Mouse (Mus musculus) forebrain, embryonic 13.5 days (tissue): ENCODE measurements around the gene Btnl6. TPM values are rescaled to one million over a fixed set of nuclear protein-coding genes. Genes with fewer than 3 reads are reported as not detected.
"Not testable (repeated sequence)": the region's sequence is repeated elsewhere in the genome, so short reads cannot be mapped to it uniquely, and the experiment has no call there.

ENCODE experiments used
- ATAC-seq: fragments of 200-750 bp; cut with Nextera tagmentation; 2 replicates; pipeline ENCODE4 v1.8.0; 2017
- H3K27ac ChIP-seq: fragments of 300-500 bp; sonication (generic); 2 replicates; pipeline ENCODE4 v1.5.1; 2015; ENCODE audit warnings: inconsistent platforms, mild to moderate bottlenecking, moderate library complexity
- H3K27me3 ChIP-seq: fragments of 300-500 bp; sonication (generic); 2 replicates; pipeline ENCODE4 v1.6.1; 2015; ENCODE audit warnings: mild to moderate bottlenecking, inconsistent platforms
- H3K36me3 ChIP-seq: fragments of 300-500 bp; sonication (generic); 2 replicates; pipeline ENCODE4 v1.6.1; 2015; ENCODE audit warnings: mild to moderate bottlenecking, inconsistent platforms; ENCODE audit not compliant: poor library complexity, severe bottlenecking
- H3K4me1 ChIP-seq: fragments of 300-500 bp; sonication (generic); 2 replicates; pipeline ENCODE4 v1.6.1; 2015; ENCODE audit warnings: inconsistent platforms
- H3K4me2 ChIP-seq: fragments of 300-500 bp; sonication (generic); 2 replicates; pipeline ENCODE4 v1.6.1; 2015; ENCODE audit warnings: inconsistent platforms, mild to moderate bottlenecking, moderate library complexity
- H3K4me3 ChIP-seq: fragments of 300-500 bp; sonication (generic); 2 replicates; pipeline ENCODE4 v1.5.1; 2015; ENCODE audit warnings: mild to moderate bottlenecking, inconsistent platforms
- H3K9ac ChIP-seq: fragments of 300-500 bp; sonication (generic); 2 replicates; pipeline ENCODE4 v1.6.1; 2015; ENCODE audit warnings: mild to moderate bottlenecking, inconsistent platforms
- H3K9me3 ChIP-seq: fragments of 300-500 bp; sonication (generic); replicated peaks from 2 replicates; pipeline ENCODE4 v1.6.1; 2016; ENCODE audit warnings: inconsistent platforms
- WGBS: fragments of 180-500 bp; shearing (Covaris S2); methylation state at CpG from one replicate; pipeline ENCODE4 v1.1.7; 2015; 5-methylcytosine and 5-hydroxymethylcytosine counted together
- polyA plus RNA-seq: library from polyadenylated mRNA; unstranded; fragments of >200 nt; fragmentation: Nextera tagmentation; extraction: Ambion mirVana; gene quantifications from 2 replicates; pipeline ENCODE4 v1.2.1, GENCODE M21; 2015

Btnl6 gene
- polyA plus RNA-seq, 1 experiment from 2014 or later: not detected

DNA sequence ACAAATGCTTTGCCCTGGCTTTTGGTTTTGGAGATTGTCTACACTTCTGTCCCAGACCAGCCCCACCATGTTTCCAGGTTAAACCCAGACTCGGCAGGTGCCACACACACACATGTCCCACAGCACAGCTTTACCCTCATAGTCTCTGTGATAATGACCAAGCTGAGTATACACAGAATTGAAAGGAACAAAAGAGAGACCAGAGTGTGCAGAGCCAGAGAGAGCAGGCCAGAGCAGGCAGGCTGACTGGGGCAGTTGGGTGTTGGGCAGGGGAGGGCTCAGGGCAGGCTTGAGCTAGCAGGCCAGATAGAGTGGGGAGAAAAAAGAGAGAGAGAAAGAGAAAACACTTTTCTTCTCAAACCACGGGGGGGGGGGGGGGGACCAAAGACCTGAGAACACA, 20.6 kb downstream of the Btnl6 start:
- no peaks in the 10 kb centered on the region for H3K4me1 ChIP-seq
- no peak for ATAC-seq
- no peaks in the 10 kb centered on the region for H3K9me3 ChIP-seq
- no peaks in the 10 kb centered on the region for H3K36me3 ChIP-seq
- H3K9ac ChIP-seq: no peak overlapping the region
- H3K4me3 ChIP-seq: no peak overlapping the region
- no peak overlapping the region for H3K4me2 ChIP-seq
- no peak overlapping the region for H3K27ac ChIP-seq
- no peaks in the 10 kb centered on the region; the same call in 1 of the 2 replicates for H3K27me3 ChIP-seq
- 82% methylated on average over 1 of the region's 2 CpGs for WGBS

DNA sequence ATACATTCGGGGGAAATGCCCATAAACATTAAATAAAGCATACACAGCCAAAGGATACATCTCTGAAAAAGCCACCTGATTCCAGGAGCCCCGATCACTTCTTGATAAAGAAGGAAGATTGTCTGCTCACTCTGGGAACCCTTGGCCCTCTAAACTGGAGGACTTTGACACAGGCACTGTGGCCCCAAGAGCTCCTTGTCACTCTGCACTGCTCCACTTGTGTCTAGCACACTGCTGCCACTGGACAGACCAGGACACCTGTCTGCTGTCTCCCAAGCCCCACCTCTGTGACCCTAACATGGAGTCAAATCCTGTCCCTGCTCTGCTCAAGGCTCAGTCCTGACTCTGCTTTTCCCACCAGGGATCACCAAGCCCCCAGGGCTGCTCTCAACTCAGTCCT, 22.0 kb downstream of the Btnl6 start:
- ATAC-seq, H3K27ac ChIP-seq, H3K36me3 ChIP-seq, H3K4me3 ChIP-seq, H3K4me1 ChIP-seq, H3K4me2 ChIP-seq, H3K9me3 ChIP-seq, H3K27me3 ChIP-seq, H3K9ac ChIP-seq: not testable (repeated sequence)
- WGBS: 85% methylated on average over 2 of the region's 2 CpGs

DNA sequence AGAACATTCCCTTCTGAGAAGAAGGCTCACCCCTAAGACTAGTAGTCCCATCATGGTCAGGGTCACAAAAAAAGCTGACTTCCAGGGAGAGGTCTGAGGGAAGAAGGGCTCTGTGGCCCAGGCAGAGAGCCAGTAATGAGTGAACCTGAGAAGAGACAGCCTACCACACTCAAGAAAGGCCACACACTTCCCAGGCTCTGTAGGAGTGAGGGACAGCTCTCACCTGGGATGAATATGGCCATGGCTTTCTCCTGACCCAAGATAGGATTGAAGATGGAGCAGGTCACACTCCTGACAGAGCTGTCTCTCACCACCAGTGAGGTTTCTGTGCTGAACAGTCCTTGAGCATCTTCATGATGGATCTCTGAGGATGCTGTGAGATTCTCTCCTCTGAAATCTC, 24.4 kb downstream of the Btnl6 start:
- H3K27me3 ChIP-seq: no peaks in the 10 kb centered on the region; the same call in 1 of the 2 replicates
- H3K4me3 ChIP-seq: no peak overlapping the region
- ATAC-seq: no peak

DNA sequence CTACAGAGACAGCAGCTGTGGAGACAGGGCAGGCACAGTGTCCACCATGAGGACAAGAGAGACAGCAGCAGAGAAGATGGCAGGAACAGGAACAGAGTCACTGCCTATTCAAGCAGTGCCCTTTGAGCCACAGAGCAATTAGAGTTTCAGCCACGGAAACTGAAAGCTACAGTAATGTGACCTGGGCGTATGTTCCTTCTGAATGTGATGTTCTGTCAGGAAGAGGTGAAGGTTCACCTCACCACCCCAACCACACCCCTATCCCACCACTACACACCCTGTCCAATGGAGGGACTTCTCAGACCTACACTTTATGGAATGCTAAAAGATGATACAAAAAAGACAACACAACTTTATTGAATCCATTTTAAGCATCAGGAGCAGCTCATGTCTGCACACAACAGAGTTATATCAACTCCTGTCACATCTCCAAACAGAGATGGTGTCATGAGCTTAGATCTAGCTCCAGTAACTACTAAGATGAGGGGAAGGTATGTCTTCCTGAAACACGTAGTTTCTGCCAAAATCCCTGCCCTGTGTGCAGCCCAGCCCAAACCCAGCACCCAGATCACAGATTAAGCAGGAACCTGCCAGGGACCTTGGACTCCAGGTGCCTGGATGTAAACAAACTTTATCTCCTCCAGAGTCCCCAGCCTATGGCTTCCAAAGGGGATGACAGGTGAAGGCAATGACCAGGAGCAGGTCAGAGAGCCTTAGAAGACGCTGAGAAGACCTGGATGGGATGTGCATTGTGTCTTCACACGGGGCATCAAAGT, 39.7 kb downstream of the Btnl6 start, which contains the start of gene Btnl4:
TSS of gene Btnl4 (minus strand) at position 81 of the 776 bp plus-strand sequence.
- H3K36me3 ChIP-seq, H3K27me3 ChIP-seq, H3K4me2 ChIP-seq, H3K27ac ChIP-seq, H3K9me3 ChIP-seq, ATAC-seq, H3K4me3 ChIP-seq, H3K9ac ChIP-seq, H3K4me1 ChIP-seq: not testable (repeated sequence)
- 79% methylated on average over 5 of the region's 5 CpGs for WGBS

More for the DNA sequence above, 24.4 kb downstream of the Btnl6 start:
- H3K4me1 ChIP-seq: no peaks in the 10 kb centered on the region
- no peaks in the 10 kb centered on the region for H3K36me3 ChIP-seq
- H3K9ac ChIP-seq: no peak overlapping the region
- H3K9me3 ChIP-seq: no peaks in the 10 kb centered on the region
- no peak overlapping the region for H3K4me2 ChIP-seq
- no peak overlapping the region for H3K27ac ChIP-seq

DNA sequence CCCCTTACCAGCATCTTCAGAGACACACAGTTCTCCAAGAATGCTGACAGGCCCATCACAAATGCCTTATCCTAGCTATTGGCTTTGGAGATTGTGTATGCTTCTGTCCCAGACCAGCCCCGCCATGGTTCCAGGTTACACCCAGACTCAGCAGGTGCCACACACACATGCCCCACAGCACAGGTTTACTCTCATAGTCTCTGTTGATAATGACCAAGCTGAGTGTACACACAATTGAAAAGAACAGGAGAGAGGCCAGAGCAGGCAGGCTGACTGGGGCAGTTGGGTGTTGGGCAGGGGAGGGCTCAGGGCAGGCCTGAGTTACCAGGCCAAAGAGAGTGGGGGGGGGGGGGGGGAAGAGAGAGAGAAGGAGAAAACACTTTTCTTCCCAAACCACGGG, 40.7 kb downstream of the Btnl6 start:
- no peak for ATAC-seq
- H3K4me2 ChIP-seq: no peak overlapping the region
- H3K9ac ChIP-seq: no peak overlapping the region
- no peak overlapping the region for H3K4me3 ChIP-seq
- H3K9me3 ChIP-seq: no peaks in the 10 kb centered on the region
- H3K27me3 ChIP-seq: no peaks in the 10 kb centered on the region
- WGBS: 84% methylated on average over 1 of the region's 2 CpGs
- H3K36me3 ChIP-seq: no peaks in the 10 kb centered on the region
- no peak overlapping the region for H3K27ac ChIP-seq
- no peaks in the 10 kb centered on the region for H3K4me1 ChIP-seq

DNA sequence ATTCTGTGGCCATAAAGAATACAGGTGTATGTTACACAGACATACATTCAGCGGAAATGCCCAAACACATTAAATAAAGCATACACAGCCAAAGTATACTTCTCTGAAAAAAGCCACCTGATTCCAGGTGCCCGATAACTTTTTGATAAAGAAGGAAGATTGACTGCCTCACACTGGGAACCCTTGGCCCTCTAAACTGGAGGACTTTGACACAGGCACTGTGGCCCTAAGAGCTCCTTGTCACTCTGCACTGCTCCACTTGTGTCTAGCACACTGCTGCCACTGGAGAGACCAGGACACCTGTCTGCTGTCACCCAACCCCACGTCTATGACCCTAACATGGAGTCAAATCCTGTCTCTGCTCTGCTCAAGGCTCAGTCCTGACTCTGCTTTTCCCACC, 42.1 kb downstream of the Btnl6 start:
- no peaks in the 10 kb centered on the region for H3K27me3 ChIP-seq
- no peaks in the 10 kb centered on the region for H3K4me1 ChIP-seq
- H3K4me2 ChIP-seq: no peak overlapping the region
- no peaks in the 10 kb centered on the region for H3K36me3 ChIP-seq
- H3K4me3 ChIP-seq: no peak overlapping the region
- WGBS: 82% methylated on average over 3 of the region's 3 CpGs
- no peak for ATAC-seq
- no peak overlapping the region for H3K27ac ChIP-seq
- no peak overlapping the region for H3K9ac ChIP-seq
- H3K9me3 ChIP-seq: no peaks in the 10 kb centered on the region

DNA sequence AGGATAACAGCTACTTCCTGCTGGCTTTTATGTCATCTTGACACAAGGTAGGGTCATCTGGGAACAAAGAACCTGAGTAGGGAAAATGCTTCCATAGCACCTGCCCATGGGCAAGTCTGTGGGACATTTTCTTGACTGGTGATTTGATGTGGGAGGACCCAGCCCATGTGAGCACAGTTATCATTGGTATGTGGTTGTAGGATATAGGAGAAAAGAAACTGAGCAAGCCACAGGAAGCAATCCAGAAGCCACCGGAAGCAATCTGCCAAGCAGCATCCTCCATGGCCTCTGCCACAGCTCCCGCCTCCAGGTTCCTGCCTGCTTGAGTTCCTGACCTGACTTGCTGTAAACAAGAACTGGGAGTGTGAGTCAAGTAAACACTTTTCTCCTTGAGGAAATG, 46.7 kb downstream of the Btnl6 start:
- Histone ChIP-seq H3K27me3 (no peaks in the 10 kb centered on the region), H3K4me1 (no peaks in the 10 kb centered on the region), H3K36me3 (no peaks in the 10 kb centered on the region), H3K4me3 (no peak overlapping the region), H3K9ac (no peak overlapping the region), H3K4me2 (no peak overlapping the region), H3K9me3 (no peaks in the 10 kb centered on the region), H3K27ac (no peak overlapping the region)
- ATAC-seq: no peak
- WGBS: 91% methylated on average over 2 of the region's 2 CpGs

DNA sequence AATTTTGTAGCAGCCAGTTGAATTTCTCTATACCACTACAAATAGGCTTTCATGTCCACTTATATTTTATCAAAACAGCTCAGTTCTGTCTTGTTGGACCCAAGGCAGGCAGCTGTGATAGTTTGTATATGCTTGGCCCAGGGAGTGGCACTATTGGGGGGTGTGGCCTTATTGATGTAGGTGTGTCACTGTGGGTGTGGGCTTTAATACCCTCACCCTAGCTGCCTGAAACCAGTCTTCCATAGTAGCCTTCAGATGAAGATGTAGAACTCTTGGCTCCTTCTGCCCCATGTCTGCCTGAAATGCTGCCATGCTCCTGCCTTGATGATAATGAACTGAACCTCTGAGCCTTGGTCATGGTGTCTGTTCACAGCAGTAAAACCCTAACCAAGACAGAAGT, 51.2 kb downstream of the Btnl6 start:
- ATAC-seq, H3K9me3 ChIP-seq, H3K36me3 ChIP-seq: not testable (repeated sequence)

DNA sequence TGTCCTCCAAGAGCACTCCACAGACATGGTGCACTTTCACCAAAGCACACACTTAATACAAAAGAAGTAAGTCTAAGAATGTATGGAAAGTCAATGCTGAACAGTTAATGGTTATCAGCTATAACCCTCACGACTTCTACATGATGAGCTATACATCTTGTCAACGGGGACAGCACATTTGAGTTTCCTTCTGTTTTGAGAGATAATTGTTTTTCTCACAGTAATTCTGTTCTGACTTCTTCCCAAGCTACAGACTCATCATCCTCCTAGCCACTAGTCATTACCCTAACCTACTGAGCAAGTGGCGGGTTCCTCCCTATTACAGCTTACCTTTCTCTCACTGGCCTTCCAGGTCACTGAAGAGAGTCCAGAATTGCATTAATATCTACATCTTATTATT, 57.9 kb downstream of the Btnl6 start:
- H3K9ac ChIP-seq: no peak overlapping the region
- no peak overlapping the region for H3K4me2 ChIP-seq
- no peaks in the 10 kb centered on the region for H3K36me3 ChIP-seq
- no peaks in the 10 kb centered on the region for H3K27me3 ChIP-seq
- 86% methylated on average over 3 of the region's 3 CpGs for WGBS
- H3K27ac ChIP-seq: no peak overlapping the region
- H3K4me1 ChIP-seq: no peaks in the 10 kb centered on the region
- no peak for ATAC-seq
- H3K9me3 ChIP-seq: no peaks in the 10 kb centered on the region
- H3K4me3 ChIP-seq: no peak overlapping the region

More for the DNA sequence above, 51.2 kb downstream of the Btnl6 start:
- not testable (repeated sequence) for H3K27me3 ChIP-seq, H3K4me1 ChIP-seq, H3K9ac ChIP-seq, H3K27ac ChIP-seq, H3K4me2 ChIP-seq, H3K4me3 ChIP-seq

Other genes starting within 250 kb of the Btnl6 start
- gene H2-Aa, start 229.5 kb downstream of the Btnl6 start, polyA plus RNA-seq: 0.21 TPM in 1 of 2 replicates, not detected in the other
- gene H2-Eb1, start 211.5 kb downstream of the Btnl6 start, polyA plus RNA-seq: 1.6 TPM in 2 replicates
- not detected in 2 replicates for gene H2-Eb2, start 191.7 kb downstream of the Btnl6 start, polyA plus RNA-seq
- not detected in 2 replicates for gene Btnl2, start 162.5 kb downstream of the Btnl6 start, polyA plus RNA-seq
- not detected in 2 replicates for gene Btnl1, start 140.2 kb downstream of the Btnl6 start, polyA plus RNA-seq
- gene BC051142, start 118.5 kb downstream of the Btnl6 start, polyA plus RNA-seq: 2.4 and 2.6 TPM in 2 replicates
- gene Btnl4, start 40.0 kb downstream of the Btnl6 start, polyA plus RNA-seq: not detected in 2 replicates
- 4.6 and 7.7 TPM in 2 replicates for gene Notch4, start 46.9 kb upstream of the Btnl6 start, polyA plus RNA-seq
- 2.4 and 3.0 TPM in 2 replicates for gene Gpsm3, start 72.5 kb upstream of the Btnl6 start, polyA plus RNA-seq
- gene Pbx2, start 73.9 kb upstream of the Btnl6 start, polyA plus RNA-seq: 10.2 and 10.5 TPM in 2 replicates
- gene Ager, start 80.5 kb upstream of the Btnl6 start, polyA plus RNA-seq: 2.3 and 2.5 TPM in 2 replicates
- 302 TPM in 2 replicates for gene Rnf5, start 86.3 kb upstream of the Btnl6 start, polyA plus RNA-seq
- gene Agpat1, start 86.9 kb upstream of the Btnl6 start, polyA plus RNA-seq: 74.4 and 77.6 TPM in 2 replicates
- gene Egfl8, start 98.6 kb upstream of the Btnl6 start, polyA plus RNA-seq: 4.7 and 5.9 TPM in 2 replicates
- gene Ppt2, start 111.2 kb upstream of the Btnl6 start, polyA plus RNA-seq: 15.9 and 19.7 TPM in 2 replicates
- 2.8 and 6.0 TPM in 2 replicates for gene Prrt1, start 112.2 kb upstream of the Btnl6 start, polyA plus RNA-seq
- 14.7 and 16.1 TPM in 2 replicates for gene Fkbpl, start 127.4 kb upstream of the Btnl6 start, polyA plus RNA-seq
- gene Atf6b, start 129.8 kb upstream of the Btnl6 start, polyA plus RNA-seq: 95.9 and 105 TPM in 2 replicates
- 0.01 and 0.05 TPM in 2 replicates for gene Tnxb, start 153.2 kb upstream of the Btnl6 start, polyA plus RNA-seq
- gene C4b, start 226.5 kb upstream of the Btnl6 start, polyA plus RNA-seq: not detected in 2 replicates